Mouse (Mus musculus): Measurements from ENCODE around the gene Arpc5l.
"Not testable (repeated sequence)": the region's sequence is repeated elsewhere in the genome, so short reads cannot be mapped to it uniquely, and the experiment has no call there.

The Arpc5l gene

GRCm38 (mm10) chr2:38999910-39000586 is 5.1 kb upstream of the Arpc5l start:
- peak; percentile 29 for DNase-seq (ENCODE audit: low spot score)

- DNase-seq (ENCODE audit: low spot score) = no peak
Measured at GRCm38 (mm10) chr2:39000587-39000919, 4.6 kb upstream of the Arpc5l start.

- DNase-seq (ENCODE audit: low spot score) = no peak
Measured at GRCm38 (mm10) chr2:39001866-39002265, 3.3 kb upstream of the Arpc5l start.

GRCm38 (mm10) chr2:39003106-39003505 is 2.0 kb upstream of the Arpc5l start:
- DNase-seq (ENCODE audit: low spot score) = no peak

GRCm38 (mm10) chr2:39003512-39003911 is 1.6 kb upstream of the Arpc5l start:
- no peak for DNase-seq (ENCODE audit: low spot score)

DNA sequence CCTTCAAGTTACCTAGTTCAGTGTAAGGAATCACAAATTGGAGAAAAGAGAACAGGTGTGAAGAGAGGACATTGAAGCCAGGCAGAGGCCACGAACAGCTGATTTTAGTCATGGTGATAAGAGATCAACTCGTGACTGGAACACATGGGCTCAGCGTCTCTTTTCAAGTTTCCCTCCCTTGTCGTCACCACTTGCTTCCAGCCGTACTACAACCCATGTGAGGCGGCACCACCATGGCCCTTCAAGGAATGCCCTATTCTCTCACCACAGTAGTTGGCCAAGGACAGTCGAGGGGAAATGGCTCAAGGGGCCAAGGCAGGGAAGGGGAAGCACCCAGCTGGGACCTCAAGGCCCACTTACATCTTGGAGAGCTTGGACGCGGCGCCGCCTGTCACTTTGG is 776 bp upstream of the Arpc5l start:
- peak; percentile 43 for DNase-seq (ENCODE audit: low spot score)

GRCm38 (mm10) chr2:39005574-39006079 is 479 bp downstream of the Arpc5l start, which contains the start of gene Rpl35:
Rpl35 (minus strand) TSS chr2:39005624.
- peak; percentile 40 for DNase-seq (ENCODE audit: low spot score)

- no peak for DNase-seq (ENCODE audit: low spot score)
Measured at GRCm38 (mm10) chr2:39006149-39006730, 1.1 kb downstream of the Arpc5l start.

DNA sequence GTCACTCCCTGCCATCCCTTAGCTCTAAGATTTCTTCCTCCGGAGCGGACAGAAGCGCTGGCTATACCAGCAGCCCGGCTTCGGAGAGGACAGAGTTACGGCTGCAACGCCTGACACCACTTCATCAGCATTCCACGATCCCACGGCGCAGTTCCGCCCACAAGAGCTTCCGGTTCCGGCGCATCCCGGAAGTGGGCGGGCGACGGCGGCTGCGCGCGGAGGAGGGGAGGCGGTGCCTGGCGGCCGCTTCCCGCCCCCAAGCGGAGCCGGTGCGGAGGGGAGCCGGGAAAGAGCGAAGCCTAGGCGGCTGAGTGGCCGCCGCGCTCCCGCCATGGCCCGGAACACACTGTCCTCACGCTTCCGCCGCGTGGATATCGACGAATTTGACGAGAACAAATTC is 2.7 kb downstream of the Arpc5l start:
- DNase-seq (ENCODE audit: low spot score) = peak; percentile 93

- no peak for DNase-seq (ENCODE audit: low spot score)
Measured at GRCm38 (mm10) chr2:39008350-39008851, 3.3 kb downstream of the Arpc5l start.

GRCm38 (mm10) chr2:39008954-39009365 is 3.8 kb downstream of the Arpc5l start:
- no peak for DNase-seq (ENCODE audit: low spot score)

GRCm38 (mm10) chr2:39010144-39010543 is 5.0 kb downstream of the Arpc5l start:
- not testable (repeated sequence) for DNase-seq (ENCODE audit: low spot score)

DNA sequence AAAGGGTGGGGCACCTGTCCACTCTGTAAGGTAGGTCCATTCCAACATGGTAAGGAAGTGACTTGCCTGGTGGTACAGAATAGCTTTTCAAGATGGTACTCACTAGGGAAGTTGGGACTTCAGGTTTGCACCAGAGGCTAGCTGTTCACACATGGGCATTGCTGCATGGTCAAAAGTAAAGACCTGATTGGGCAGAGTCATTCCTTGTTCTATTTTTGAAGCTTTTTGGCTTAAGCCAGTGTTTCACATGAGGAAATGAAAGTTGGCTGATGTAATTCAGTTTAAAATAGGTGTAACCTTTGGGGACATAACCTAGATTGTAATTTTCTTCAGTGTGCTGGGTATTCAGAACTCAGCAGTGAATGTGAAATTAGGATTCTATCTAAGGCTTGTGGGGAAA is 6.1 kb downstream of the Arpc5l start:
- no peak for DNase-seq (ENCODE audit: low spot score)

GRCm38 (mm10) chr2:39011971-39012370 is 6.8 kb downstream of the Arpc5l start:
- DNase-seq (ENCODE audit: low spot score) = no peak

DNA sequence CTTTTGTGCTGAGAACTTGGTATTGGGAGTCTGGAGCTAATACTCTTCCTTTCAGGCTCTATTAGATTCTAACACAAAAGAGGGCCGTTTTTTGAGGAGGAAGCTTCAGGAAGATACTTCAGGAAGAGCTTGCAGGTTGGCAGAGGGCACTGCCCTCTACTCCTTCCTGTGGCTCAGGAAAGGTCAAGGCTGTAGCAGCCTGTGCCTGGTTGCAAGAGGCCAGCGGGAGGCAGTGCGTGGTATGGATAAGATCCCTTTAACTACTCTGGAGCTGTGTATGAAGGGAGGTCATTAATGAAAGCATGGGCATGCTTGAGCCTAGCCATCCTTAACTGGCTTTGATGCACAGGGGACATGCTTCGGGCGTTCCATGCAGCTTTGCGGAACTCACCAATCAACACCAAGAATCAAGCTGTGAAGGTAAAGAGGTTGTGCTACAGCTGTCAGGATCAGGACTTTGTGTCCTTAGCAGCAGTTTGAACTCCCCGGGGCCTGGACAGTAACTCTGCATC is 7.7 kb downstream of the Arpc5l start:
- DNase-seq (ENCODE audit: low spot score) = no peak

GRCm38 (mm10) chr2:39016581-39016980 is 11.4 kb downstream of the Arpc5l start:
- DNase-seq (ENCODE audit: low spot score) = no peak

DNA sequence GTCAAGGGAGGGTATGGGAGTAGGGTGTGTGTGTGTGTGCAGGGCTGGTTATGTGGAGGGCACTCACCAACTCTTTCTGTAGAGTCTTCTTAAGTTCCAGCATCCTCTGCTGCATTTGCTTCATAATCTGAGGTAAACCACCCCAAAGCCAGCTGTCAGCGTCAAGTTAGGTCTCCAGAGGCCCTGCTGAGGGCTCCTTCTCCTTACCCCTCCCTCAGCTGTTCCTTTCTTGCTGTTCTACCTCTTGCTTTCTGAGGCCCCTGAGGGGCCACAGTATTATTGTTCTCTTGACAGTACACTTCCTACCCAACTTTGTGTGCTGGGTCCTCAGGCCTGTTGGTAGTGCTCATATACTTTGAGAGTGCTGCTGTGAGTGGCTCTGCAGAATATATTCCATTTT is 14.9 kb downstream of the Arpc5l start:
- DNase-seq (ENCODE audit: low spot score) = no peak

DNA sequence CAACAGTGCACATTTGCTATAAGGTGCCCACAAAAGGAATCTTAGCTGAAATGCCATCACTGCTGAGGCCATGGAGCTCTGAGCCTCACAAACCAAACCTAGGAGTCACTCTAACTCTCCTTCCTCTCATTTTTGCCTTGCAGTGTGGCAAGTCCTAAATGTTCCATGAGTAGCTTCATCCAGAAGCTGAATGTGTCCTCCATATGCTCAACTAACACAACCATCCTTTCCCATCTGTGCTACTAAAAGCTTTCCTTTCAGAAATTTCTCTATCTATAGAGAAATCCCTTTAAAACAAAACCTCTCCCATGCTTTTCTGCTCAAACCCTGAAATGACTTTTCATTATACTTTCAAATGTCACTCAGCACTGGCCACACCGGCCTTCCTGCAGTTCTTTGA is 26.5 kb downstream of the Arpc5l start:
- no peak for DNase-seq (ENCODE audit: low spot score)

DNA sequence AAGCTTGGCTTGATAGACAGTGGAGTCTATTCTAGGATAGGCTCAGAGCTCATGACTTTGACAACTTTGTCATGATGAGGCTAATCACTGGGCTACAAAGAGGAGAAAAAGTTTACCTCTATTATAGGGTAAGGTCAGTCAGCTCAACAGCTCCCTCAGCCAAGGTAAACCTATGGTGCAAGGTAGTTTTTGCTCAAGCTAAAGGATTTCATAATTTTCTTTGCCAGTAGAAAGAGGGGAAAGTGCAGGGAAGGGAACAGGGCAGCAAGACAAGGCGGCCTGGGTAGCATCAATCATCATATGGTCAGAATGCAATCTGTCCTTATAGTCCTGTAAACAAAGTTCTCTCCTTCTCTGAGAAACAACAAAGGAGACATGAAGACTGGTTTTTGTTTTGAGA is 35.1 kb downstream of the Arpc5l start:
- no peak for DNase-seq (ENCODE audit: low spot score)

DNA sequence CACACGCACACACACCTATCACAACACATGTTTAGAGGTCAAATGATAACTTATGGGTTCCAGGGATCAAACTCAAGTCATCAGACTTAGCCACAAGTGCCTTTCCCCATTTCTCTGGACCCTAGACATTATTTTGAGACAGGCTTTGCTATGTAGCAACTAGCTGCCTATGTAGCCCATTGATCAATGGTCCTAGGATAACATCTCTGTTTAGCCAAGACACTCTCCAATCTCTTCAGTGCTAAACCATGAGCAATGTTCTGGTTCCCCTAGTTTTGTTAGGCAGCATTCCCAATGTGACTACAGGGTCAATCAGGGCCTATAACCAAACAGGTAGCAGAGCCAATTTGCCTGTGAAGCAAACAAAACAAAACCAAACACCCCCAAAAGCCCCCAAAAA is 43.4 kb downstream of the Arpc5l start:
- DNase-seq (ENCODE audit: low spot score) = no peak

DNA sequence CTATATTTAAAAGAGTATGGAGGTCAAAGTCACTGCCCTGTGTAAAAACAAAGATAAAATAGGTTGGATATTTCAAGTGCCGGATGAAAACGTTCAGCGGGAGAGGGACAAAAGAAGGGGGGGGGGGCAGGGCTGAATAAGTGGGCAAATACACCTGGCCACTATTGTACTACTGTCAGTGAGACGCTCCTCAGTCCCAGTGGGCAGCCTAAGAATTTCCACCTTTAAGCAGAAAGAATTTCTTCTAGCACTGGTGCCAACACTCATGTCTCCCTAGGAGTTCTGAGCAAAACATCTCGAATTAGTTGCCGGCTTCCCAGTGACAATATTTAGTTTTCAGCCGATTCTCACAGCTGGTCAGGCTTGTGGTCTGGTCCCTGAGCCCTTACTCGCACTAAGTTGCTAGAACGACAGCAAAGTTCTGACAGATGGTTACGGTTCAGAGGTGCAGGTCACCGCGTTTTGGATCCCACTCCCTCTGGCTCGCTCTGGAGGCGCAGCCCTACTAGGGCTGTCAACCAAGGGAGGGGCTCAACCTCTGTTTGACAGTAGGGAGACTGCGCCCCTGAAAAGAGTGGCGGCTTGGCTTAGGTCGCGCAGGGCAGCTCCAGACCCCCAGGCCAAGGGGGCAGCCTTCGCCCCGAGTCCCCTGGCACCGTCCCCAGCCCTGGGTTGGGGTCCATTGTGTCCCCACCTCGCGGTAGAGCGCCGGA is 59.7 kb downstream of the Arpc5l start:
- DNase-seq (ENCODE audit: low spot score) = no peak

All from yolk sac, embryonic 10.5 days (tissue).